Mouse (Mus musculus) heart, adult 11 months (tissue): ENCODE data around the gene Psmd8.
"Not testable (repeated sequence)": the region's sequence is repeated elsewhere in the genome, so short reads cannot be mapped to it uniquely, and the experiment has no call there.

Experiments
- DNase-seq: peaks from one replicate; pipeline ENCODE4 v3.0.0; 2022

Gene Psmd8

DNA sequence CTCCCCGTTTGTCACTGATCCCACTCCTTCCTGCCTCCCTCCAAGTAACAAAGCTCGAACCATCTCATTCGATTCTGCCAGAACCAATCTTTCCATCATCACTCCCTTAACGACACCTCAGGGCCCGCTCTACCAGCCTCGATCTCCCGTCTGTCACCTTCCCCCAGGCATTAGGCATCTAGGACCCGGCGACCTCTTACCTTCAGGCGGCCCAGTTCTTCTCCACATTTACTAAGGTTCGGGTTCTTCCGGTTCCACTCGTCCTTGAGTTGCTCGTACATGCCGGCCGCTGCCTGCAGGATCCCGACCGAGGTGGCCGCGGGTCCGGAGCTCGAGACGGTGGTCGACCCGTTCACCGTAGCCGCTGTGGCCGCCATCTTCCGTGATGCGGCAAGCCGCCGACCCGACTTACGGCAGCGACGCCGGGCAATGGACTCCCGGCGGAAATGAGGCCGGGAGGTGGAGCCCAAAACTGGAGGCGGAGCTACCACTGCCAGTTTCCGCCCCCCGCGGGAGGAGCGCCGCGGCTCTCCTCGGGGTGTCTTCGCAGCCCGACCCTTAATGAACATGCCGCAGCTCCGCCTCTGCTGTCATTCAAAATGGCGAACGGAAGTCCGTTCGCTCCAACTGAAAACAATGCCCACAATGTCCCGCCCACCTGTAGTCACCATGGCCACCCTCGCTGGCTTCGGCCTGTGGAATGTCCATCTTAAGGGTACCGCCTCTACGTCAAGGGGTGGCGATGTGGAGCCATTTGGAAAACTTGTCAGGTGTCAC lies at the start of gene Psmd8:
TSS of gene Psmd8 (minus strand) at position 625 of the 777 bp plus-strand sequence.
- peak; percentile 100 for DNase-seq

GRCm38 (mm10) chr7:29228202-29228601 lies 47.7 kb upstream of the Psmd8 start:
- peak; percentile 94 for DNase-seq

DNA sequence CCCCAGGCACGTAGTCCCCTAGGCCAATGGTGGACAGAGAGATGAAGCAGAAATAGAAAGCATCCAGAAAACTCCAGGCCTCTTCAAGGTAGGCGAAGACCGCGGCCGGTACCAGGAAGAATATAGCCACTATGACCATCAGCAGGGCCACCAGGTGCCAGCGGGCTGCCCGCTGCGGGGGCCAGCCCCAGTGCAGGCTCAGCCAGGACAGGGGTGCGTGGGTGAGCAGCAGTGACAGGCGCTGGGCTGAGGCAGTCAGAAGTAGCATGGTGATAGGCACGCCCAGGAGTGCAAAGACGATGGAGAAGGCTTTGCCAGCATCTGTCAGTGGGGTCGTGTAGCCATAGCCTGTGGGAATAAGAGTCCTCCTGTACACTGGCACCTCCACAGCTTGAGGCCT lies 45.0 kb upstream of the Psmd8 start:
- no peak for DNase-seq

GRCm38 (mm10) chr7:29224756-29225394 lies 44.4 kb upstream of the Psmd8 start:
- DNase-seq = no peak

- no peak for DNase-seq
Measured at GRCm38 (mm10) chr7:29214846-29215245, 34.3 kb upstream of the Psmd8 start.

GRCm38 (mm10) chr7:29214236-29214635 lies 33.7 kb upstream of the Psmd8 start:
- no peak for DNase-seq

- DNase-seq = no peak
Measured at GRCm38 (mm10) chr7:29213675-29214082, 33.2 kb upstream of the Psmd8 start, which contains the start of gene Catsperg1. TSS of gene Catsperg1 (minus strand) at chr7:29214035.

- peak; percentile 91 for DNase-seq
Measured at GRCm38 (mm10) chr7:29212775-29213560, 32.5 kb upstream of the Psmd8 start.

DNA sequence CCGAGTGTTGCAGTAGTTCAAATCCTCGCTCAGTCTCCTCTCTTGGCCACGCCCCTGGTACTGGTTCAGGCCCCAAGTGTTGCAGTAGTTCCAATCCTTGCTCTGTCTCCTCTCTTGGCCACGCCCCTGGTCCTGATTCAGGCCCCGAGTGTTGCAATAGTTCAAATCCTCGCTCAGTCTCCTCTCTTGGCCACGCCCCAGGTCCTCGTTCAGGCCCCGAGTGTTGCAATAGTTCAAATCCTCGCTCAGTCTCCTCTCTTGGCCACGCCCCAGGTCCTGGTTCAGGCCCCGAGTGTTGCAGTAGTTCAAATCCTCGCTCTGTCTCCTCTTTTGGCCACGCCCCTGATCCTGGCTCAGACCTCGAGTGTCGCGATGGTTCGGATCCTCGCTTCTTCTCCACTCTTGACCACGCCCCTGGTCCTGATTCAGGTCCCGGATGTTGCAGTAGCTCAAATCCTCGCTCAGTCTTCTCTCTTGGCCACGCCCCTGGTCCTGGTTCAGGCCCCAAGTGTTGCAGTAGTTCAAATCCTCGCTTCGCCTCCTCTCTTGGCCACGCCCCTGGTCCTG lies 31.8 kb upstream of the Psmd8 start:
- DNase-seq = peak; percentile 94

DNA sequence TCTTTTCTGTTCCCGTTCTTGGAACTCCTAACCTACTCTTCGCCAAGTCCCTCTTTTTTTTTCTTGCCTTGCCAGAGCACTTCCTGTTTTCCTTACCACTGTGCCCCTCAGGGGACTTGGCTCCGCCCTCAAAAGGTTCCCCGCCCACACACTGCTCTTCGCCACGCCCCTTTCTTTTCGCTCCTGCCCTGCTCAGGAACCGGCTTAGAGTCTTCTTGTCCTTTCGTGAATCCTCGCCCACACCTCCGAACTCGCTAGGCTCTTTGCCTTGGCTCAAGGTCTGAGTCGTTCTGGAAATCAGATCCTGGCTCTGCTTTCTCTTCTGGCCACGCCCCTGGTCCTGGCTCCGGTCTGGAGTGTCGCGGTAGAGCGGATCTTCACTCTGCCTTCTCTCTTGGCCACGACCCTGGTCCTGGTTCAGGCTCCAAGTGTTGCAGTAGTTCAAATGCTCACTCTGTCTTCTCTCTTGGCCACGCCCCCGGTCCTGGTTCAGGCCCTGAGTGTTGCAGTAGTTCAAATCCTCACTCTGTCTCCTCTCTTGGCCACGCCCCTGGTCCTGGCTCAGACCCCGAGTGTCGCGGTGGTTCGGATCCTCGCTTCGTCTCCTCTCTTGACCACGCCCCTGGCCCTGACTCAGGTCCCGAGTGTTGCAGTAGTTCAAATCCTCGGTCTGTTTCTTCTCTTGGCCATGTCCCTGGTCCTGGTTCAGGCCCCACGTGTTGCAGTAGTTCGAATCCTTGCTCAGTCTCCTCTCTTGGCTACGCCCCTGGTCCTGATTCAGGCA lies 31.1 kb upstream of the Psmd8 start:
- peak; percentile 99 for DNase-seq

DNA sequence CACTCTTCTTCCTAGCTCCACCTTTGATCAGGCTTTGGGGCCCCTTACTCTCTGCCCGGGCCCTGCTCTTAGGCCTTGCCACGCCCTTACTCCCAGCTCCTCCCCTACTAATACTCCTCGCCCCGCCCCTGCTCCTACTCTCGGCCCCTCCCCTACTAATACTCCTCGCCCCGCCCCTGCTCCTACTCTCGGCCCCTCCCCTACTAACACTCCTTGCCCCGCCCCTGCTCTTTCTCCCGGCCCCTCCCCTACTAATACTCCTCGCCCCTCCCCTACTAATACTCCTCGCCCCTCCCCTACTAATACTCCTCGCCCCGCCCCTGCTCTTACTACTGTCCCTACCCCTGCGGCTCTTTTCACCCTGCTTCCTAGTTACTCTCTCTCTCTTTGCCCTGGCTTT lies 30.5 kb upstream of the Psmd8 start:
- DNase-seq = not testable (repeated sequence)

DNA sequence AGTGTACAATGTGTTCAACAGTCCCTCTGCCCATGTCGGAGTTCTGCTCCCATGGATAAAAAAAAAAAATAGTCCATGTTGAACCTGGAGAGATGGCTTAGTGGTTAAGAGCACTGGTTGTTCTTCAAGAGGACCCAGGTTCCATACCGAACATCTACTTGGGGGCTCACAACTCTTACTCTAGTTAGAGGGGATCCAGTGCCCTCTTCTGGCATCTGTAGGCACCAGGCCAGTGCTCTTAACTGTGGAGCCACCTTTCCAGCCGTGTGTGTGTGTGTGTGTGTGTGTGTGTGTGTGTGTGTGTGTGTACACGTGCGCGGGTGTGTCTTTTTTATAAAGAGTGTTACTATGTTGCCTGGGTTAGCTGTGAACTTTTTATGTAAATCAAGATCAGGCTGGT lies 22.1 kb upstream of the Psmd8 start:
- DNase-seq = no peak

DNA sequence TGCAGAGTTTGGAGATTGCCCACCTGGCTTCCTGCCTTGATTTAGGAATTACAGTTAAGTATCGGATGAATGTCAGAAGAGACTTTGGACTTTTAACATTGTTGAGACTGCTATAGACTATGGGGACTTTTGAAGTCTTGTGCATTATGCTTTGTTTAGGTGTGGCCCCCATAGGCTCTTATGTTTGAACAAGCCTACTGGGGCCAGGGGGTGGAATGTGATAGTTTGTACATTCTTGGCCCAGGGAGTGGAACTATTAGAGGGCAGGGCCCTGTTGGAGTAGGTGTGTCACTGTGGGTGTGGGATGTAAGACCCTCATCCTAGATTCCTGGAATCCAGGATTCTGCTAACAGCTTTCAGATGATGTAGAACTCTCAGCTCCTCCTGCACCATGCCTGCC lies 13.7 kb upstream of the Psmd8 start:
- DNase-seq = not testable (repeated sequence)

- peak; percentile 89 for DNase-seq
Measured at GRCm38 (mm10) chr7:29181323-29181722, 822 bp upstream of the Psmd8 start.

DNA sequence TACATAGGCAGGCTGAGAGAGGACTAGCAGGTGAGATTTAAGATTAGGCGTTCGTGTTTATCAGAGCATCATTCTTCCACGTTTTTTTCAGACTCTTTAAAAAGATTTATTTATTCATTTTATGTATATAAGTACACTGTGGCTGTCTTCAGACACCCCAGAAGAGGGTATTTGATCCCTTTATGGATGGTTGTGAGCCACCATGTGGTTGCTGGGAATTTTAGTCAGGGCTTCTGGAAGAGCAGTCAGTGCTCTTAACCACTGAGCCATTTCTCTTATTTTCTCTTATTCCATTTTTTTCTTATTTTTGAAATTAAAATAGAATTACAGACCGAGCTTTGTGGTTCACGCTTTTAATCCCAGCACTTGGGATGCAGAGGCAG lies 344 bp upstream of the Psmd8 start:
- DNase-seq = peak; percentile 87

- DNase-seq = peak; percentile 92
Measured at GRCm38 (mm10) chr7:29179323-29179722, 1.2 kb downstream of the Psmd8 start.

DNA sequence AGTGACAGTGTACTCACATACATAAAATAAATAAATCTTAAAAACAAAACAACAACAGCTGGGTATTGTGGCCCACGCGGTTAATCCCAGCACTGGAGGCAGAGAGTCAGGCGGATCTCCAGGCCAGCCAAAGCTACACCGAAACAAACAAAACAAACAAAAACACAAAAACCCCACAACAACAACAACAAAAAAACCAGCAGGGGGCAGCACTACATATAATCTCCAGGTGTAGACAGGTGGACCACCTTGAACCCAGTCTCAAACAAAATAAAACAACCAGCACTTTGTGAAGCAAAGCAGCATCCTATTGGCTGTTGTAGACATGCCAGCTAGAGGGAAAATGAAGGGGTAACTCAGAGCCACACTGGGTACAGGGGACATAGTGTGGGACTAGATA lies 2.4 kb downstream of the Psmd8 start:
- no peak for DNase-seq

DNA sequence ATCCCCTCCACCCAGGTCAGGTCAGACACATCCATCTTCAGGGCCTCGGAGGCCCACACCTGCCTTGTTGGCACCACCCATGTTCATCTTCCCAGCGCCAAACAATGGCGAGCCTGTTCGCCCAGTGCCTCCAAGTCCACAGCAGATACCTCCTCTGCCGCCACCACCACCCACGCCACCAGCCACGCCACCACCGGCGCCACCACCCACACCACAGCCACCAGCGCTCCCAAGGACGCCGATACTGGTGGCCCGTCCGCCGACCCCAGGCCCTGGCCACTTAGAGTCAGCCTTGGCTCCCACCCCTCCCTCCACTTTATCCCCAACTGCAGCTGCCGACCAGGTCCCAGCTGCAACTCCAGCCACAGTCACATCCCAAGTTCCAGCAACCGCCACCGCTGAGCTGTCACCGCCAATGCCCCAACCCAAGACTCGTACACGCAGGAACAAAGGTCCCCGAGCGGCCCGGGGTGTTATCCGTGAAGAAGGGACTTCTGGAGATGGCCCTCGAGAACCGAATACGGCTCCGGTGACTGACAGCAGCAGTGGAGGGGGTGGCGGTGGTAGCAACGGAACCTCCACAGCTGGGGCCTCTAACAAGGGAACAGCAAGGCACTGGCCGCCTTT lies 8.0 kb downstream of the Psmd8 start:
- DNase-seq = no peak

DNA sequence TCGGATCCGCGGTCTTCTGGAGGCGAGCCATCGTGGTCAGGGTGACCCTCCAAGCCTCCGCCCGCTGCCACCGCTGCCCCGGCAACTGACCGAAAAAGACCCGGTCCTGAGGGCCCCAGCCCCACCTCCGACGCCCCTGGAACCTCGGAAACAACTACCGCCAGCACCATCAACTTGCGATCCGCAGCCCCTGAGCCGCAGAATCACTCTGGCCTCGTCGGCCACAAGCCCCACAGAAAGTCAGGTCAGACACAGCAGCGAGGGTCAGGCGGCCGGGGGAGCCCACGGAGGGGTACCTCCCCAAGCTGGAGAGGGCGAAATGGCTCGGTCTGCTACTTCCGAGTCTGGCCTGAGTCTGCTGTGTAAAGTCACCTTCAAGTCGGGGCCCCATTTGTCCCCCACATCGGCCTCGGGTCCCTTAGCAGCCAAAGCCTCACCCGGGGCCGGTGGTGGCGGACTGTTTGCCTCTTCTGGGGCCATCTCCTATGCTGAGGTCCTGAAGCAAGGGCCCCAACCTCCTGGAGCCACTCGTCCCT lies 8.9 kb downstream of the Psmd8 start:
- no peak for DNase-seq

- peak; percentile 94 for DNase-seq
Measured at GRCm38 (mm10) chr7:29170755-29171561, 9.5 kb downstream of the Psmd8 start.
